Mouse (Mus musculus) right cerebral cortex, postnatal 4 days (tissue): ENCODE measurements at regions not wholly inside any gene's neighbourhood (a gene's known extent, or its start where the extent isn't known, plus 50 kb on each side); places are given as distances from the start of the nearest gene placed in this dataset.
A peak's percentile ranks its signal among the peaks of the same experiment; 100 is the strongest.

Experiments used
- DNase-seq: peaks from one replicate; pipeline ENCODE4 v3.0.0-alpha.2; 2022

DNA sequence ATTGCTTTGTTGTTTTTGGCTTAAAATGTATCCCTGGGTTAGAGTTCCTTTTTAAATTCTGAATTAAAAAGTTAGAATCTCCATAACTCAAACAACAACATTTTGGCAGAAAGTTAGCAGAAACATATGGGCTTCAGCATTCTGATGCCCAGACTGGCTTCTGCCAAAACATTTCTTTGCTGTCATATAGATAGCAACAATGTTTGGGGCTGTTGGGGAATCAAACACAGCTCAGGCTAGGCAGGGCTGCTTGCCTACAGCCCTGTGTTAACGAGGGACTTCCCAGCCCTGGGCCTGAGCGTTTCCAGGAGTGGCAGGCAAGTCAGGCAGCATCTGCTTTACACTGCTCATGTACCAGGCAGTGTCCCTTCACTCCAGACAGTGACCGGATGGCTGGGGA is 201.0 kb upstream of the Pard3b start:
- peak; percentile 7 for DNase-seq

DNA sequence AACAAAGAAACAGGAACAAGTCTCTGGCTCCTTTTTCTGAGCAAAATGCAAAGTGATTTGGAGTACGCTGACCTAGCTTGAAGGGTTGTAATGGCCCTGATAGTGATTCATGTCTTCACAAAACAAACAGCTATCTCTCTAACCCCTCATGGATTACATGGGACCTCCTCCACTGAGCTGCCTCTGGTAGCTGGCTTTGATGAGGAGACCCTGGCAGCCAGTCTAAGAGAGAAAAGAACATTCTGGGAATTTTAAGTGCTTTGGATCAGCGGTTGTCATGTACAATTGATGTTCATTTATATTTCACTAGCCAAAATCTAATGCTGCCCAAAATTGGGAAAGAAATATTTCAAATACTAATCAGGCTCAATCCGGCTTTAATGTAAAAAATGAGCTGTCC is 177.2 kb upstream of the Pard3b start:
- DNase-seq, result no peak

DNA sequence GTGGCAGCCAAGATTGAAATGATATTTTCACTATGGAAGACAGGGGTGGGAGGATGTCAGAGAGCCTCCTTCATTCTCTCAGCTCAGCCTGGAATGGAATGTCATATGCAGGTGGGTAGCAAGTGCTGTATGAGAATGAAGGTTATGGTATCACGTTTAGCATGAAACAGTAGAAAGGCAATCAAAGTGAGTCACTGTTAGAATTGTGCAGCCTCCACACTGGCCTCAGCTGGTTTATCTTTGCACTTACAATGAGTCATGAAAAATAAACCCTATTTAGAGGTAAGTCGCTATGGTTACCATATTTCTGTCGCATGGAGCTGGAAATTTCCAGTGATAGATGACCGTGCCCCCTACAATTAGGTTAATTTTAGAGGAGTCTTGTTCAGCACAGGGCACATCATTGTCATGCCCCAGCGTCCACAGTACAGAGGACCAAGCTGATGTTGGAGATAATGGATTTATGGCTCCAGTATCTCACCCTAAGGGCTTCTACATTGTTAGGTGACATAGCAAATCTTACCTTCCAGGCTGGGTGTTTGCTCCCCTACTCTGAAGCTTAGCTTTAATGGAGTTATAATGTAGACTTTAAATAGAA is 167.9 kb upstream of the Pard3b start:
- no peak for DNase-seq

DNA sequence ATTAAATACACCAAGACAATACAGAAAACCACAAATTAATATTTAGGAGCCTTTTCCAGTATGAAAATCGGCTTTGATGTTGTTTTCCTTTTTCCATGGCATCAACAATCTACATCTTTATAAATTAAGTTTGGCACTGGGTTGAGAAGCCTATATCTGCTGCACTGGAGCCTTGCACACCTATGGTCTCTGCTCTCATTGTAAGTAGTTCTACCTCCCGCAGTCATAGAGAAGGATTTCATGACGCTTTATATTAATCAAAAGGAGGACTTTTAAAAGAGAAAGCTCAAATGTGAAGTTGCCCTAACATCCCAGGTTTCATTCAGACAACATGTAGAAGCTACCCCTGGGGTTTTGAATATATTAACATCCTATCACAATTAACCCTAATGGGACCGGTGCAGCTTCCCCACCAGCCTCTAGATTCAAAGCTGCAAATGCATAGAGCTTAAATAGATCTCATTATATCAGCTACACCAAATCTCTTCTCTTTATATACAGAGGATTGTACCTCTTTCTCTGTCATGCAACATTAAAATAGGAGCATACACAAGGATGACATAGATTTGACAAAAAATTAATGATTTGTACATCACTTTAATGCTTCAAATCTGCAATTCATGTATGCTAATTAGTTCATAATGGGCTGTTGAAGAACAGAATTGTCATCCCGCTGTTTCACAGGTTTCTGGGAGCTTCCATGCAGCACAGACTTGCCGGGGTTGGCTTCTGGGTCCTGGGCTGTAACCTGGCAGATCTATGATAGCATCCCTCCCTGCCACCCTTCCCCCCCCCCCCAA is 166.6 kb upstream of the Pard3b start:
- DNase-seq, result no peak

DNA sequence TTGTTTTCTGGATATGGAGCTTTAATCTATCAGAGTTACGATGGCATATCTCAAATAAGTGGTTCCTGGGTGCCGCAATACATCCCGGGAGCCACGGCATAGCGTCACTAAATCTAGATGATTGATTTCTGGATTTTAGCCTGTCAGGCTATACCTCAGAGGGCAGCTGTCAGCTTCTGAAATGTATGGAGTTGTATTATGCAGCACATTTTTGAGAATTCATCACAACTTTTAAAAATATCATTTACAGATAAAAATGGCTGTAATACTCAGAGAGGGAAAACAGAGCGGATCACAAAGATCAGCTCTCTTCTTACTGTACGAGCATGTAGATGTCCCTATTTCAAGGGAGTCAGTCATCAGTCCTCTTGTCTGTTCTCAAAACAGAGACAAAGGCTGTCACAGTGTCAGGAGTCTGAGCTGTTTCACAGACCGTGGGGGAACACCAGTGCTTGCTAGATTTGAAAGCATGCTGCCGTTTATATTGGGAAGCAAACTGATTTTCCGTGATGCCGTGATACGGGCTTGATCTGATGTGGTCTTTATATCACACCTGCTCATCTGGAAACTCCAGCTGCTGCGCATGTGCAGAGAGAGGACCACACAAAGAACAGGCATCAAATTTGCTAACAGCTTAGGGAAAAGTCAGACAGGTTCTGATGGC is 165.9 kb upstream of the Pard3b start:
- DNase-seq, result peak; percentile 4

DNA sequence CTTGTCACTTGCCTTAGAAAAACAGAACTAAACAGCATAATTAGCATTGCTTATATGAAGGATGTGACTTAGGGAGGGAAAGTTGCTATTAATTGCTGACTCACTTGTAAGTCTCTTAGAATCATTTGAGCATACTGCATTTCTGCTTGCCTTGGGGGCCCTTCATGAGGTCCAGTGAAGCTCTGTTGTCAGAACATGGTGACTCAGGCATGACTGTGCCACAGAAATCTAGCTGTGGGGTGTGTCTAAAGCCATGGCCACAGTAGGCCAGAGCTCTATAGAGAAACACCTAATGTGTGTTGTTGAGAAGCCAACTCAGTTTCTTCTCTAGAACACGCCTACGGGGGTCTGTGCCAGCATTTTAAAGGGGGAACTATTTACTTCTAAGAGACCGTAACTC is 153.2 kb upstream of the Pard3b start:
- no peak for DNase-seq

DNA sequence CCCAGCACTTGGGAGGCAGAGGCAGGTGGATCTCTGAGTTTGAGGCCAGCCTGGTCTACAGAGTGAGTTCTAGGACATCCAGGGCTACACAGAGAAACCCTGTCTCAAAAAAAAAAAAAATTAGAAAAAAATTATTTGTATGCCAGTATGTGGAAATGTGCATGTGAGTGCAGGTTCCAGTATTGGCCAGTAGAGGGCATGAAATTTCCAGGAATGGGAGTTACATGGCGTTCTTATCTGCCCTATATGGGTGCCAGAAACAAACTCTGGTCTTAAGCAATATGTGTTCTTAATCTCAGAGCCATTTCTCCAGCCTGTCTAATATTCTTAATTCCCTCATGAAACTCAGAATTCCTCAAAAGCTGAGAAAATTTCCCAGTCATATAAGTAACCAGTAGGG is 113.7 kb upstream of the Pard3b start:
- no peak for DNase-seq

DNA sequence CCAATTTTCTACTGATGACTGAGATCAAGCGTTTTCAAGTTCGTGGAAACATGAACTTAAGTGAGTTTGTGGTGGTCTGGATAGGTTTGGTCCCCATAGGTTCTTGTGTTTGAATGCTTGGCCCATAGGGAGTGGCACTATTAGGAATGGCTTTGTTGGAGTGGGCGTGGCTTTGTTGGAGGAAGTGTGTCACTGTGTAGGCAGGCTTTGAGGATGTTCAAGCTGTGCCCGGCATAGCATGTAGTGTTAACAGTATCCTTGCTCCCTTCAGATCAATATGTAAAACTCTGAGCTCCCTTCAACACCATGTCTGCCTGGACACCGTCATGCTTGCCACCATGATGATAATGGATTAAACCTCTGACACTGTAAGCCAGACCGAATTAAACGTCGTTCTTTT is 112.7 kb upstream of the Pard3b start:
- no peak for DNase-seq

DNA sequence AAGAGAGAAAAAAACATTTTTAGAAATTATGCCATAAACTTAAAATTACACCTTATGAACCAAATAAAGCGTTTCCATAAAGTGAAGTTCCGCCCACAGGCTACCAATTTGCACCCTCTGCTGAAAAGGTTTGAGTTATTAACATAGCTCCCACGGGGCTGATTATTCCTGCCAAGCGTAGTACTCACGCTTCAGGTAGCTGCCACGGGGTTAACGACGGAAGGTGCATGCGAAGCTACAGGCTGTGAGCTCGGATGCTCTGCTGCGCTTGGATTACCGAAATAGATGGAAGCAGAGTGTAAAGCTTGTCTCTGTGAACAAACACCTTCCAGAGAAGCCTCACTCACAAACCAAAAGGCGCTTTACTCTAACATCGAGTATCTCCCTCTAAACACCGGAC is 109.9 kb upstream of the Pard3b start:
- DNase-seq, result no peak

DNA sequence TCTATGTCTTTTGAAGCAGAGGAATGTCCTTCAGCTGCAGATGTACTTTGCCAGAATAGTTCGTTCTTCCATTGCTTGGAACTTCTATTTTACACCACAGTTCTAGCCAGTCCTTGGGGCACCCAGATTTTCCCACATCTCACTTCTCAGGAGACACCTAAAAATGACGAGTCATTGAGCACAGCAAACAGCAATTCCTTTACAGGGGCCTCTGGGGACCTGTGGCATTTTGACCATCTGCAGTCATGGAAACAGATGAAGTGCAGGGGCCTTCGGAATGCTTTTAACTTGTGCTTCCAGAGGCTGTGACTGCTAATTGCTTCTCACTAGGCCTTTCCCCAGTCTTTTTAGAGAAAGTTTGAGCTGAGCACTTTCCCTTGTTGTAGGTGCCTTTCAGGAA is 108.5 kb upstream of the Pard3b start:
- no peak for DNase-seq

DNA sequence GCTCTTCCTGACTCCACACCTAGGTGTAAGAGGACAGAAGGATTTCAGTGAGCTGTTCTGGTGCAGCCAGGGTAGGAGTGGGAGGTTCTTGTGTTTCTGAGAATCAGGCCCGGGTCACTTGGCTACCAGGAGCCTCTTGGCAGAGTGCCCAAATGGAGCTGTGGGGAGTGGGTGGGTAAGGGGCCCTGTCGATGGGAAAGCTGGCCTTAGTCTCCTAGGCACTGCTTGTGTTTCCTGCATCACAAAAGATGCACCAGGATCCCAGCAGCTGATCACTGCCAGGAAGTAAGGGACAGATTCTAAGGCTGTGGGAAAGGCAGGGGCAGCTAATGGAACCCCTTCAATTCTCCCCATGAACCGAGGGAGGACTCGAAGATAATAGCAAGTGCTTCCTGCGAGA is 107.1 kb upstream of the Pard3b start:
- DNase-seq, result peak; percentile 52

DNA sequence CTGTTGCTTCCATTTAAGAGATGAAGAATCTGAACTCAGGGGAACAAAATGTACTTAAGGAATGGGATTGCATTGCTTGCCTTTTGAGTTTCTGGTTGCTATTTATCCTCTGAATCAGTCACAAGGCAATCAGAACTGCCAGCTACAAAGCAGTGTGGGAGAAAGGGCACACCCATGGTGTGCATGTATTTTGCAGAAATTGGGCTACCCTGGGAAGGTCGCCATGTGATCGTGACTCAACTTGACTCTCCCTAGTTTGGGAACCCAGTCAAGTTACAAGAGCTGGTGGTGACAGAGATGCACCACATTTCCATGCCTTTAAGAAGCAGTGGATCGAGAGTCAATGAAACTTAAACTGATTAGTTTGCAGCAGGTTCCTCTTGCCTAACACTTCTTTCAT is 98.5 kb upstream of the Pard3b start:
- DNase-seq, result no peak

DNA sequence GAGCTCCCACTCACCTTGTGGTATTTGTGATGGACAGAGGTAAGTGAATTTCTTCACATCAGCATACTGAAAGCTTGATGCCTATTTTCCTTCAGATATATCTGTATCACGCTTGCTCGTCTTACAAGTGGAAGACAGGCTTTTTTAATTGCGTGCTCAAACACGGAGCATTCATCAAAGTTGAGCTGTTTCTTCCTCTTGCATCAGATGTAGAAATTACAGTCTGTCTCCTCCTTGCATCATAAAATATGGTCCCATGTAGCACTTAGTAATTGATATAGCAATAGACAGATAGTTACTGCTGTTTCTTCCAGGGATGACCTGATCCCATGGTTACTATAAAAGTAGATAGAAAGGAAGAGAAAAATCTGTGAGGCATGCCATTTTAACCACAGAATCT is 97.5 kb upstream of the Pard3b start:
- DNase-seq, result no peak

DNA sequence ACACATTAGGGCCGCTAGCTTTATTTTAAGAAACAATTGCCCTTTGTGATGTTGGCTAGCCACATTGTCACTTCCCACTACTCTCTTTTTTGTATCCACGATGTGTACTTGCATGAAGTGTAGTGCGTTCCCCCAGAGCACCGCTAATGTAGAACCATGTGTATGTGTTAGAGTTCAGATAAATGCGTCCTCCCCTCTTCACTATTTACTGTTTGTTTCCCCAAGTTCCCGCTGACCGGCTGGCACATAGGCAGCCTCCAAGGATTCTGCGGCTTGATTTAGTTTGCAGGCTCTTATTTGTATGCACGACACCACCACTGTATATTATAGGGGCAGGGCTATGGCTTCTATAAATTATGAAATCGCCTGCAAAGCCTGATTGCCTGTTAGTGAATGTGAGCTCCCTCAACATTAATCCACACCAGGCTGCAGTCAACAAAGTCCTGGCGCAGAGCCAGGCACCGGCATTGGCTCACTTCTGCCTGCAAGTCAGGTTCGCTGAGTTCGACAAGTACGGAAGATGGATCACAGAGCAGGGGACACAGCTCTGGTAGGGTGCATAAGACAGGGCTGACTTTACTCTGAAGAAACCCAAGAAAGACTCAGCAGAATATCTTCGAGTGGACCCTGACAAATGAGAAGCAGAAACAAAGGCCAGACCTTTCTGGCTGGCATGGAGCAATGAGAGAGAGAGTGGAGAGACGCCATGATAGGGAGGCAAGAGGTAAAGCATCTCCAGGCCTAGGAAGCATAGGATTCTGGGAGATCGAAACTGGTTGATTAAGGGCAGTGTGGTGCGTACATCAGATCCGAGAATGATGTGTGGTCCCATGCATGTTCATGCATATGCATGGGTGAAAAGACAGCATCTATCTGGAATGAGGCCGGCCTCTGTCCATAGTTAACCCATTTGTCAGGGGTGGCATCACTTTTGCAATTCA is 85.8 kb upstream of the Pard3b start:
- DNase-seq, result peak; percentile 54

DNA sequence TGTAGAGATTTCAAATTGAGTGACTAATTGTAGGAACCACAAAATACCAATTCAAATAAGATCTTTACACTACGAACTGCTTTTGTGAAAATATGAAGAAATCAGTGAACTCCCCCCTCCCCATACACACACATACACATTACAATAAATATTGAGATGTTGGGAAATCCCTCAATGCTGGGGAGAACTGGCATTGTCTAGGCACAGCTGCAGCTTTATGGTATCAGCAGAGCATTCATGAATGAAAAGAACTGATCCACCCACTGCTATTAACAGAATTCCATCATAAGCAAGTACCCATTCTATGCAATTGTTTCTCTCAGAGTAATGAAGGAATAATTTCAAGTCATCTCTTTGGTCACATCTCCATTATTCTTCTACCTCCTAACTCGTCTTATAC is 79.1 kb upstream of the Pard3b start:
- DNase-seq, result no peak

DNA sequence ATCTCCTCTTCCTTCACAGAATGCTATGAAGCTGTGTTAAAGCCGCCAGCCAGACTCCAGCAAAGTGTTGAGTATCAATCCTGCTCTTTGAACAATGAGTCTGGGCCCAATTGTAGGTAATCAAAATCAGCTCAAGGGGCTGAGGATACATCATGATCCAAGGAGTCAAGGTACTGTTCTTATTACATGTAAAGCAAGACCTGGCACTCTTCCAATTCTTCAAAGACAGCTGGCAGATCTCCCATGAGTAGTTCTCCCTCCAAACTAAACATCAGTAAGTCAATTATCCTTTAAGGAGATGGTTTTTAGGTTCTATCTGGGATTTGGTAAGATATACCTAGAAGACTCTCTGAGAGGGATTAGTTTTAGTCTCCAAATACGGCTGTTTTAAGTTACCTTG is 76.5 kb upstream of the Pard3b start:
- DNase-seq, result no peak

DNA sequence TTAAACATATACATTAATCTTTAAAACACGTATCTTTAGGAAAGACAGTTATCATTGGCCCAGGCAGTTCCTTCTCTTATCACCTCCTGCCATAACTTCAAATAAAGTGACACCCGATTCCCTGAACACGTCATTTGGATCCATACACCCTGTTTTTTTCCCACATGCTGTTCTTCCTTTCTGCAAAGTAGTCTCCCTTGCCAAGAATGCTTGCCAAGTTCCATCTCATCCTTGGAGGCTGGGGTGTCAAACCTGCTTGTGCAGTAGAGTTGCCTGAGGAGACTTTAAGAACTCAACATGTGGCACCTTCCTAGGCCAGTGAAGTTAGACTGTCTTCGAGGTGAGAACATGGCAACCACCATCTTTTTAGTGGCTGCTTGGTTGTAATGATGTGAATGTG is 73.2 kb upstream of the Pard3b start:
- no peak for DNase-seq

DNA sequence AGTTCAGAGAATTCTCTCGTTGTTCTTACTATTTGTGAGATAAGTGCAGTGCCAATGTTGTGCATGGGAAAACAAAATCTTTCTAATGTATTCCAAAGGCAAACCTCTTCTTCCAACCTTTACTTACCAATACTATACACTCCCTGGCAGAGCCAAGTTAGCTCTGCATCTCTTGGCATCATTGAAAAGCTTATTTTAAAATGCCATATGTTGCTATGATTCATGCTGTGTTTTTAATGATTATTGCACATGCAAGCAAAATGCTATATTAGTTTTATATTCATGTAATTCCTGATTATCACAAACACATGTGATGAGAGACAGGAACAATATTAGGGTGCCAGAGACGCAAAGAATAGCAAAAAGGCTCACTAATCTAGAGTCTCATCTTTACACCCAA is 64.3 kb upstream of the Pard3b start:
- DNase-seq, result no peak

DNA sequence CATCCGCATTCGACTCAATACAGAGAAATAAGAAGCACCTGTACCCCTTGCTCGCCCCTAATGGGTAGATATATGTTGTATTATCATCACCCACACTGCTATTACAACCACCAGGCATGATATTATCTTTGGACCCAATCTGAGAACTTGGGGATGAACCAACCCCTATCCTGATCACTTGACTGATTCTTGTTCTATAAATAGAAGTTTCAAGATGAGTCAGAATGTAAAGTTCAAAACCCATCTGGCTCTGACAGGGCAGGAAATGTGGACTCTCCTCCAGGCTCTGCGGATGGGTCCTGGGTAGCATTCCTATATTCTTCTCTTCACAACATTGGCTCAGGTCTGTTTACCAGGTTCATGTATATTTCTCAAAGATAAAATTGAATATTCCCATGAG is 61.9 kb upstream of the Pard3b start:
- no peak for DNase-seq

DNA sequence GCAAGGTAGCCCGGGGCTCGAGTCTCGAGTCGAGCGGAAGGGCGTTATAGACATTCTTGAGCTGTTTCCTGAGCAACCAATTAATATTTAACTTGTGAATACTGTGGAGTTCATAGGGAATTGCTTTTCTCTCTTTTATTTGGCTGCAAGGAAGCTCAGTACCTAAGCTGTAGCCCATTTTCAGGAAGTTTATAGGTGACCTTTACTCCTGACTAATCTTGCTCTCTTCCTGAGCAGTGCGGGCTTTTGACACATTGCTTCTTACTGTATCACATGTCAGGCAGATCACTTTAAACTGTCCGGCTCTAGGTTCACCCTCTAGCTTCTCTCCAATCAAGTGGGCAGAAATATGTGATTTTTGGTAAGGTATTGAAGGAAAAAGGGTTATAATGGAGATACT is 51.4 kb upstream of the Pard3b start:
- DNase-seq, result no peak
